Mouse (Mus musculus): ENCODE measurements around the gene C1qtnf2.

GRCm38 (mm10) chr11:43531619-43532018 is 57.5 kb downstream of the C1qtnf2 start:
- TF ChIP-seq GATA1 (IDR thresholded peaks at IDR 0.05; ENCODE audit: borderline replicate concordance, low read length) = no peak
- no peak for TF ChIP-seq FLI1 (IDR thresholded peaks at IDR 0.05; ENCODE audit: low read length)
